Mouse (Mus musculus) left cerebral cortex, postnatal 36 days (tissue): ENCODE measurements at regions not wholly inside any gene's neighbourhood (a gene's known extent, or its start where the extent isn't known, plus 50 kb on each side); places are given as distances from the start of the nearest gene placed in this dataset.
"Not testable (repeated sequence)": the region's sequence is repeated elsewhere in the genome, so short reads cannot be mapped to it uniquely, and the experiment has no call there.

Experiments
- DNase-seq, 2 experiments: peaks; one replicate each; pipeline ENCODE4 v3.0.0; 2021 to 2022; ENCODE audit warnings: low spot score in 2 of 2, mixed read lengths in 1 of 2
- intact Hi-C: fragments of 180-260 bp; cut with DNase I; formaldehyde crosslinking; loops from one replicate; pipeline ENCODE4 v1.15.1; 2025

GRCm38 (mm10) chr9:83728428-83728827 lies 77.6 kb downstream of the Elovl4 start:
- intact Hi-C loops: no loop called here
- no peak for DNase-seq

GRCm38 (mm10) chr9:83727462-83728189 lies 78.5 kb downstream of the Elovl4 start:
- DNase-seq: peak; percentile 64 to 74
- intact Hi-C loops: loop anchor here (2.0 kb wide), 1 partner anchor 37 kb away; no protein-coding TSS in a partner anchor

- DNase-seq: no peak
- intact Hi-C loops: loop anchor here (2.0 kb wide), 1 partner anchor 36 kb away; no protein-coding TSS in a partner anchor
Observed at GRCm38 (mm10) chr9:83726979-83727378, 79.1 kb downstream of the Elovl4 start.

- intact Hi-C loops: loop anchor here (2.0 kb wide), 1 partner anchor 35 kb away; no protein-coding TSS in a partner anchor
- no peak for DNase-seq
Observed at GRCm38 (mm10) chr9:83726105-83726504, 80.0 kb downstream of the Elovl4 start.

GRCm38 (mm10) chr9:83725545-83725944 lies 80.5 kb downstream of the Elovl4 start:
- intact Hi-C loops: no loop called here
- DNase-seq: no peak

GRCm38 (mm10) chr9:83720982-83721381 lies 85.1 kb downstream of the Elovl4 start:
- intact Hi-C loops: no loop called here
- no peak for DNase-seq

- intact Hi-C loops: no loop called here
- no peak for DNase-seq
Observed at GRCm38 (mm10) chr9:83719811-83720210, 86.3 kb downstream of the Elovl4 start.

- DNase-seq, intact Hi-C loops: not testable (repeated sequence)
Observed at GRCm38 (mm10) chr9:83718084-83718483, 88.0 kb downstream of the Elovl4 start.

GRCm38 (mm10) chr9:83716101-83716763 lies 89.8 kb downstream of the Elovl4 start:
- intact Hi-C loops: no loop called here
- no peak for DNase-seq

- DNase-seq: no peak
- intact Hi-C loops: no loop called here
Observed at GRCm38 (mm10) chr9:83707361-83707760, 98.7 kb downstream of the Elovl4 start.

- intact Hi-C loops: no loop called here
- DNase-seq: no peak
Observed at GRCm38 (mm10) chr9:83706071-83706470, 100.0 kb downstream of the Elovl4 start.

GRCm38 (mm10) chr9:83704186-83704585 lies 101.9 kb downstream of the Elovl4 start:
- intact Hi-C loops: no loop called here
- no peak for DNase-seq

- intact Hi-C loops: no loop called here
- no peak for DNase-seq
Observed at GRCm38 (mm10) chr9:83700916-83701315, 105.2 kb downstream of the Elovl4 start.

GRCm38 (mm10) chr9:83700056-83700455 lies 106.0 kb downstream of the Elovl4 start:
- intact Hi-C loops: no loop called here
- no peak for DNase-seq

- intact Hi-C loops: loop anchor here (2.0 kb wide), 1 partner anchor 35 kb away; no protein-coding TSS in a partner anchor
- DNase-seq: peak; percentile 30 to 48
Observed at GRCm38 (mm10) chr9:83691332-83692198, 114.5 kb downstream of the Elovl4 start.
